Mouse (Mus musculus) lung, postnatal 0 days (tissue): Measurements from ENCODE around the gene Krt10. TPM values are rescaled to one million over a fixed set of nuclear protein-coding genes. Genes with fewer than 3 reads are reported as not detected.

Experiments used
- ATAC-seq: fragments of 200-750 bp; cut with Nextera tagmentation; 2 replicates; pipeline ENCODE4 v1.8.0; 2017; ENCODE audit warnings: moderate library complexity
- DNase-seq: peaks from one replicate; pipeline ENCODE4 v3.0.0-alpha.2; 2016; ENCODE audit warnings: low spot score
- H3K27ac ChIP-seq: fragments of 300-500 bp; sonication (generic); 2 replicates; pipeline ENCODE4 v1.5.1; 2014; ENCODE audit warnings: antibody characterized with exemption, mild to moderate bottlenecking, low read length, mixed read lengths
- H3K27me3 ChIP-seq: fragments of 300-500 bp; sonication (generic); replicated peaks from 2 replicates; pipeline ENCODE4 v1.6.1; 2014; ENCODE audit warnings: low read length, mixed read lengths; ENCODE audit not compliant: insufficient read depth
- H3K36me3 ChIP-seq: fragments of 300-500 bp; sonication (generic); 2 replicates; pipeline ENCODE4 v1.6.1; 2014; ENCODE audit warnings: low read length, mixed read lengths; ENCODE audit not compliant: insufficient read depth
- H3K4me1 ChIP-seq: fragments of 300-500 bp; sonication (generic); 2 replicates; pipeline ENCODE4 v1.6.1; 2014; ENCODE audit warnings: antibody characterized with exemption, low read depth, low read length, mixed read lengths; ENCODE audit not compliant: insufficient read depth
- H3K4me2 ChIP-seq: fragments of 300-500 bp; sonication (generic); replicated peaks from 2 replicates; pipeline ENCODE4 v1.6.1; 2014; ENCODE audit warnings: low read depth, mild to moderate bottlenecking, low read length, moderate library complexity, mixed read lengths
- H3K4me3 ChIP-seq: fragments of 300-500 bp; sonication (generic); 2 replicates; pipeline ENCODE4 v1.5.1; 2014; ENCODE audit warnings: low read depth, low read length
- H3K9ac ChIP-seq: fragments of 300-500 bp; sonication (generic); replicated peaks from 2 replicates; pipeline ENCODE4 v1.6.1; 2014; ENCODE audit warnings: low read depth, mild to moderate bottlenecking
- H3K9me3 ChIP-seq: fragments of 300-500 bp; sonication (generic); 2 replicates; pipeline ENCODE4 v1.6.1; 2016; ENCODE audit warnings: low read length, mixed read lengths
- CTCF ChIP-seq: IDR thresholded peaks from 2 replicates; pipeline ENCODE4 v1.5.1; 2016; ENCODE audit warnings: antibody characterized with exemption, mild to moderate bottlenecking
- EP300 ChIP-seq: IDR thresholded peaks from 2 replicates; pipeline ENCODE4 v1.6.1; 2016; ENCODE audit warnings: antibody characterized with exemption, mild to moderate bottlenecking, control low read depth
- WGBS: fragments of 180-500 bp; shearing (Covaris S2); extraction: QIAGEN DNeasy Blood & Tissue Kit; methylation state at CpG from one replicate; pipeline ENCODE4 v1.1.7; 2014; 5-methylcytosine and 5-hydroxymethylcytosine counted together
- polyA plus RNA-seq: library from polyadenylated mRNA; unstranded; fragments of >200 nt; fragmentation: Nextera tagmentation; extraction: Ambion mirVana; gene quantifications from 2 replicates; pipeline ENCODE4 v1.2.1, GENCODE M21; 2015

The Krt10 gene
- polyA plus RNA-seq, 1 experiment from 2014 or later, result 18.4 TPM

DNA sequence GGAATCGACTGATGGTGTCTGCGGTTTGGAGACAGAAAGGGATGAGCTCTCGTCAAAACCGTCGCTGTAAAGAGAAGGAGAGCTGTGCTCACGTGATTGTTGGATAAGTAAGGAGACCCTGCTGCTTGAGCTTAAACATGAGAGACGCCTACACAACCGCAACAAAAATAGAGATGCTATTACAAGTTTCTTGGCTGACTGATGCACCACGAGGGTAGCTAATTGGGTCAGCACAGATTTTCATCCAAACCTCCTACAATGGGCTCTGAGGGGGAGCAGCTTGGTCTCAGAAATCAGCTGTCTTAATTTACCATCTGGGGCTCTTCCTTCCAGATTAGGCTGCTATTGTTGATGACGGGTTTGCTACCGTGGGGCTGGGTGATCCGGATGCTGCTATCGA is 27.7 kb upstream of the Krt10 start:
- 80% methylated on average over 13 of the region's 13 CpGs for WGBS

DNA sequence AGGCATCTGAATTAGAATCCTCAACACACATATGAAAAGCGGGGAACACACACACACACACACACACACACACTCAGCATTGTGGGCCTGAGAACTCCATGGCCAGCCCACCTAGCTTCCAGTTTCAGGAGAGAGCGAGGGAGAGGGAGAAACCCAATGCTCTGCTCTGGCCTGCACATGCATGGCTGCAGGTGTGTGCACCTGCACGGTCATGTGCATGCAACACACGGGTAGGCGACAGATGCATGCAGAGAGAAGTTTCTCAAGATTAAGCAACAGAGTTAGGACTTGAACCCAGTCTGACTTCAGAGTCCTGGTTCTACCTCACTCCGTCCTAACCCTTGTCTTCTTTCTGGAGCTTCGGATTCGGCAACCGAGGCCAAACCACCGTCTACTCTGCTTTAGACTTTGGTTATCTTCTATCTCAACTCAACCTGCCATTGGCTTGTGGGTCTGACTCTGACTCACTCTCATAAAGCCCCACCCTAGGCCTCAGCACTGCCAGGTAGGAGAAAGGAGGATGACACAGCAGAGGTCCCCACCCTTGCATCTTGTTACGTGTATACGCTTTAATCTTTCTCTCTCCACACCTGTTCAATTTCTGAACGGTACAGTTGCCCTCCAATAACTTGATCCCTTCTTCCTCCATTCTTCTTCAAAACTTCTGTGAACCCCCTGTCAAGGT is 25.4 kb upstream of the Krt10 start:
- ATAC-seq (no peak), DNase-seq (no peak)
- H3K27ac ChIP-seq, result no peak overlapping the region
- TF ChIP-seq CTCF (no peak), EP300 (no peak)
- H3K27me3 ChIP-seq, result no peaks in the 10 kb centered on the region
- no peak overlapping the region for H3K4me2 ChIP-seq
- 89% methylated on average over 13 of the region's 13 CpGs for WGBS
- H3K36me3 ChIP-seq, result no peaks in the 10 kb centered on the region
- H3K4me3 ChIP-seq, result no peak overlapping the region
- H3K4me1 ChIP-seq, result no peaks in the 10 kb centered on the region
- H3K9me3 ChIP-seq, result no peaks in the 10 kb centered on the region
- H3K9ac ChIP-seq, result no peak overlapping the region

More for the DNA sequence above, 27.7 kb upstream of the Krt10 start:
- Histone ChIP-seq H3K27me3 (no peaks in the 10 kb centered on the region), H3K36me3 (no peaks in the 10 kb centered on the region), H3K9me3 (no peaks in the 10 kb centered on the region), H3K27ac (no peak overlapping the region), H3K9ac (no peak overlapping the region), H3K4me1 (no peaks in the 10 kb centered on the region), H3K4me2 (no peak overlapping the region), H3K4me3 (no peak overlapping the region)
- ATAC-seq (no peak), DNase-seq (no peak)
- TF ChIP-seq CTCF (no peak), EP300 (no peak)

DNA sequence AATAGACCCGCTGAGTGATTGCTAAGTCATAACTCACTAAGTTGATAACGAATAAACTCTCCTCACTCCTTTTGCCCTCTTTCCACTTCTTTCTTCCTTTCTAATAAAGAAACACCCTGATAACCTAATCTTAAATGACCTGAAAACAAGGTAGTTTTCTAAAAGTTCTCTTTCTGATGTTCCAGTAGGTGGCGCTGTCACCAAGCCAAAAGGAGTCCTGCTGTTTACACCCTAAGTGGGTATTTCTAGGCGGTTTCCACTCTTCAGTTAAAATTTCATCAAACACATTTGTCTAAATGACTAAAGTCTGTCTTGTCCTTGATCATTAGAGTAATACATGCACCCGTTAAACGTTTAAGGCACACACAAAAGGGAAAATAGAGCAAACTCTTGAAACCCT is 24.1 kb upstream of the Krt10 start:
- 14% methylated on average over 6 of the region's 6 CpGs for WGBS
- Histone ChIP-seq H3K27me3 (no peaks in the 10 kb centered on the region), H3K27ac (no peak overlapping the region), H3K4me3 (no peak overlapping the region), H3K36me3 (no peaks in the 10 kb centered on the region), H3K9me3 (no peaks in the 10 kb centered on the region), H3K9ac (no peak overlapping the region), H3K4me1 (no peaks in the 10 kb centered on the region), H3K4me2 (no peak overlapping the region)
- peak; percentile 75 for TF ChIP-seq CTCF
- TF ChIP-seq EP300, result no peak
- ATAC-seq (no peak), DNase-seq (peak; percentile 72)

DNA sequence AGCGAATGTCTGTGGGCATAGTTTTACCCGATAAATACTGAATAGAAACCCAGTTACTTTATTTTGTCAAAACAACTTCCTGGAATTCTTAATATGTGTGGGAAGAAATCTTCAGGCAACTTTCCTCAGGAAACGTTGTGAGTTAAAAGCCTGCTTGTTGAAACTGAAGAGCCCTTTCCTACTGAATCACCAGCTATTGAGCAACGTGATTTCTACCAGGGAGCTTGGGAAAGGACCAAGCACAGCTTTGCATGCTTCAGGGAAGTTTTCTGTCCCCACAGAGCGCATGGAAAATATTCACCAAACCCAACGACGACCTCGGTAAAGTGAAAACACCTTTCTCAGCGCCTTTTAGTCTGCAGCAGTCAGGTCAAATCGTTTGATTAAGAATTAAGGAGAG is 17.0 kb upstream of the Krt10 start:
- 48% methylated on average over 10 of the region's 10 CpGs for WGBS
- H3K9ac ChIP-seq, result no peak overlapping the region
- H3K4me2 ChIP-seq, result no peak overlapping the region
- H3K36me3 ChIP-seq, result no peaks in the 10 kb centered on the region
- H3K27ac ChIP-seq, result no peak overlapping the region
- no peaks in the 10 kb centered on the region for H3K27me3 ChIP-seq
- ATAC-seq, result peak; percentile 38; the same call in 1 of the 2 replicates
- TF ChIP-seq CTCF (no peak), EP300 (peak; percentile 36; the same call in 1 of the 2 replicates)
- peak; percentile 75 for DNase-seq
- no peak overlapping the region for H3K4me3 ChIP-seq
- H3K9me3 ChIP-seq, result no peaks in the 10 kb centered on the region
- H3K4me1 ChIP-seq, result no peaks in the 10 kb centered on the region

DNA sequence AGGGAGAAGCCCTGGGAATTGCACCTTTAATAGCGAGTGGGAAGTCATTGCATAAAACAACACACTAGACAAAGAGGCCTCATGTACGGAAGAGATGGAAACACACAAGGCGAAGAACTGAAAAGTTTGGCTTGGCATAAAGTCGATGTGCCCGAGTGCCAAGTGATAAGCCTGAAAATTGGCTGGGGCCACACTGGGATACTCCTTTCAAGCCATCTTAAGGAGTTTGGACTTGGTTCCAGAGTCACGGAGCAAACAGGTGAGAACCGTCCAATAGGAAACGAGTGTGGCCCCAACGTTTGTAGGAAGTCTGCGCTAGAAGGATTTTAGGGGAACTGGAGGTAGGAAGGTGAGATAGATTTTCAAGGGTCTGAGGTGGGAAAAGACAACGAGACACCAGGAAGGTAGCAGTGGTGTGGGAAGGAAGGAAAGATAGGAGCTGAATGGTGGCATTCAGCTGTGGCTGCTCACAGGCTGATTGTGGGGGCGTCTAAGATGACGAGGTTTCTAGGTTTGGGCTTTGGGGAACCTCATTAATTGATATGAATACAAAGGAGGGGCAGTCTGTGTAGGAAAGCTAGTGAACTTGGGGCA is 10.9 kb upstream of the Krt10 start:
- Histone ChIP-seq H3K4me2 (no peak overlapping the region), H3K4me1 (no peaks in the 10 kb centered on the region), H3K9me3 (no peaks in the 10 kb centered on the region), H3K27ac (no peak overlapping the region), H3K36me3 (no peaks in the 10 kb centered on the region), H3K9ac (no peak overlapping the region), H3K27me3 (no peaks in the 10 kb centered on the region; the same call in 1 of the 2 replicates), H3K4me3 (no peak overlapping the region)
- no peak for ATAC-seq
- TF ChIP-seq CTCF, result no peak
- no peak for TF ChIP-seq EP300
- no peak for DNase-seq
- 79% methylated on average over 13 of the region's 13 CpGs for WGBS

DNA sequence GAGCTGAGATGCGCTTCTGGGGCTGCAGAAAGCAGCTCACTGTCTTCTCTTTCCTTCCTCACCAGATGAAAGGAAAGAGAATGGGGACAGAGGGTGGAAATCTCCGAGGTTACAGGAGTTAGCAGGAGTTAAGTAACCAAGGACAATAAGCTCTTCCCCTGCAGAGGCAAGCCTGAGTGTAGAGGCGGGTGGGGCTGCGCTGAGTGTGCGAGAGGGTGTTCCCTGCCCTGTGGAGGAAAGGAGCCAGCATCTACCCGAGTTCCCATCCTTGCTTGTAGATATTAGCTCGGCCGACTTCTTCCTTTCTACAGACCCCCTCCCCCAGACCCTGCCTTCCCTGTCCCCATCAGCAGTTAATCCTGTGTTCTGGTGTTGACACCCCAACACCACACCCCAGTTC is 9.7 kb upstream of the Krt10 start:
- no peak overlapping the region for H3K4me3 ChIP-seq
- H3K9ac ChIP-seq, result no peak overlapping the region
- no peak overlapping the region for H3K4me2 ChIP-seq
- DNase-seq (no peak), ATAC-seq (no peak)
- no peak overlapping the region for H3K27ac ChIP-seq
- H3K9me3 ChIP-seq, result no peaks in the 10 kb centered on the region
- H3K27me3 ChIP-seq, result no peaks in the 10 kb centered on the region; the same call in 1 of the 2 replicates
- TF ChIP-seq CTCF (no peak), EP300 (no peak)
- H3K4me1 ChIP-seq, result no peaks in the 10 kb centered on the region
- WGBS, result 55% methylated on average over 7 of the region's 8 CpGs
- H3K36me3 ChIP-seq, result no peaks in the 10 kb centered on the region
